Mouse (Mus musculus): Measurements from ENCODE around the gene Man1c1. TPM values are rescaled to one million over a fixed set of nuclear protein-coding genes. Genes with fewer than 3 reads are reported as not detected.

Man1c1 gene
- polyA plus RNA-seq, 1 experiment, result 93.7 TPM

DNA sequence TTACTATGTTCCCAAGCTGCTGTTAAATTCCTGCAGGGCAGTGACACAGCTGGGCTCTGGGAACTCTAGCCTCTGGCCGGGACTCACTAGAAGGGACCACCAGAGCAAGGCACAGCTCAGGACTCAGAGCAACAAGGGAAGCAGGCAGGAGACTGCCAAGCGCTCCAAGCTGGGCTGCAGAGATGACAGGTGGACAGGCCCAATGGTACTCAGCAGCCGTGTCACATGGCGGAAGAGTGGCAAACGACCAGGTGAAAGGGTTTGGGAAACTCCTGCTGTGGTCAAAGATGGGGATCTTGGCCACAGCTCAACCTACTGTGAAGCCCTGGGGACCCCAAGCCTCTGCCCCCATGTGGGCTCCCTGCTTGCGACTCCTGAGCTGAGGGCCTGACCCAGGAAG is 140.0 kb downstream of the Man1c1 start:
- no peaks in the 10 kb centered on the region for H3K4me1 ChIP-seq (ENCODE audit: control insufficient read depth, insufficient read depth, low read length)
- no peak for TF ChIP-seq POLR2A (IDR thresholded peaks at IDR 0.05; ENCODE audit: borderline replicate concordance, low read depth, low read length)
- no peak for TF ChIP-seq CTCF (IDR thresholded peaks at IDR 0.05; ENCODE audit: low read depth, low read length)
- H3K4me3 ChIP-seq (ENCODE audit: insufficient read depth, low read length), result no peak overlapping the region
- no peak overlapping the region for H3K27ac ChIP-seq (ENCODE audit: insufficient read depth, low read depth, low read length)

DNA sequence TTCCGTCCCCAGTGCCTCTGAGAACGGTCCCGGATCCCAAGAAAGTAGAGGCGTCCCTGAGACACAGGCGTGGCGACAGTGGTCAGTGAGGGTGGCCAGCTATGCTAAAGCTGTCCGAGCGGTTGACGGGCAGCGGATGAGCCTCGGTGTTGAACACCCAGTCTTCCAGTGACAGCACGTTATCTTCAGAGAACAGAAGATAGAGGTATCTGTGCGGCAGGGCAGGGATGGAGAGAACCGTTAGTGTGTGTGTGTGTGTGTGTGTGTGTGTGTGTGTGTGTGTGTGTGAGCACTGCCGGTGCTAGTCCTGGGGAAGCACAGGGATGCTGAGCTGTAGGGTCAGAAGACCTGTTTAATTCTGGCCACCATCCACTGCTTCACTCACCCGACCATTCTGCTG is 140.5 kb downstream of the Man1c1 start:
- H3K4me1 ChIP-seq (ENCODE audit: control insufficient read depth, insufficient read depth, low read length), result no peaks in the 10 kb centered on the region
- no peak overlapping the region for H3K4me3 ChIP-seq (ENCODE audit: insufficient read depth, low read length)
- no peak for TF ChIP-seq CTCF (IDR thresholded peaks at IDR 0.05; ENCODE audit: low read depth, low read length)
- TF ChIP-seq POLR2A (IDR thresholded peaks at IDR 0.05; ENCODE audit: borderline replicate concordance, low read depth, low read length), result no peak
- H3K27ac ChIP-seq (ENCODE audit: insufficient read depth, low read depth, low read length), result no peak overlapping the region

DNA sequence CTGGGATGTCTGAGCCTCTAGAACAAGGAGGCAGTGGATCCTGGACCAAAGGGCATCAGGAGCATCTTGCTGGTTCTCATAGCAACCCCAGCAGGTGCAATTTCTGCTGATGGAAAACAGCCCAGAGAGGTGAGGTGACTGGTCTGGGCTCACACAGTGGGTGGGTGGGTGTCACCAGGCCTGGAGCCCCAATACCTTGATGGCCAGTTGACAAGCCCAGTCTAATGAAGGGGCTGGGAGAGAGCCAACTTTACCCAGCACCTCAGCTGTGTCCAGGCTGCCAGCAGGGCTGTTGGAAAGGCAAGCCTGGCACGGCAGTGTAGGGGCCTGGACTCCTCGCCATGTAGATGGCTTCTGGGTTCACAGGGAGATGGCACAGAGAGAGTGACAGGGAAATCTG is 142.1 kb downstream of the Man1c1 start:
- H3K27ac ChIP-seq (ENCODE audit: insufficient read depth, low read depth, low read length), result no peak overlapping the region
- TF ChIP-seq POLR2A (IDR thresholded peaks at IDR 0.05; ENCODE audit: borderline replicate concordance, low read depth, low read length) (no peak), CTCF (IDR thresholded peaks at IDR 0.05; ENCODE audit: low read depth, low read length) (no peak)
- H3K4me3 ChIP-seq (ENCODE audit: insufficient read depth, low read length), result no peak overlapping the region
- H3K4me1 ChIP-seq (ENCODE audit: control insufficient read depth, insufficient read depth, low read length), result peaks cover 5% of the 10 kb centered on the region

DNA sequence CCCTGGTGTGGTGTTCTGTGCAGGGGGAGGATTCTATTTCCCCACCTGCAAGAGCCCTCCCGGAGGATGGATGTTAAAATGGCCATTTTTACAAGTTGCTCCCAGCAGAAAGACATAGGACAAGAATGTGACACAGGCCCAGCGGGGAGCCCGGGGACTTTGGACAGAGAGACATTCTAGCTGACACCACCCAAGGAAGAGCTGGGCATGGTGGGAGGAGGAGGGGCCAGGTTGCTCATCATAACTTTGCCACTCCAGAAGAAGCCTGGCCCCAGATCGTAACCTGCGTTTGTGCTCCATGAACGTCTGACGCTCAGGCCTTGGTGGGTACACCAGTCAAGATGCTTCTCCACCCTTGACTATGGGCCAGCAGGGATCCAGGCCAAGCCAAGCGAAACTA is 143.4 kb downstream of the Man1c1 start:
- Histone ChIP-seq H3K4me1 (ENCODE audit: control insufficient read depth, insufficient read depth, low read length) (peaks cover 7% of the 10 kb centered on the region), H3K27ac (ENCODE audit: insufficient read depth, low read depth, low read length) (no peak overlapping the region), H3K4me3 (ENCODE audit: insufficient read depth, low read length) (no peak overlapping the region)
- TF ChIP-seq POLR2A (IDR thresholded peaks at IDR 0.05; ENCODE audit: borderline replicate concordance, low read depth, low read length) (no peak), CTCF (IDR thresholded peaks at IDR 0.05; ENCODE audit: low read depth, low read length) (no peak)

DNA sequence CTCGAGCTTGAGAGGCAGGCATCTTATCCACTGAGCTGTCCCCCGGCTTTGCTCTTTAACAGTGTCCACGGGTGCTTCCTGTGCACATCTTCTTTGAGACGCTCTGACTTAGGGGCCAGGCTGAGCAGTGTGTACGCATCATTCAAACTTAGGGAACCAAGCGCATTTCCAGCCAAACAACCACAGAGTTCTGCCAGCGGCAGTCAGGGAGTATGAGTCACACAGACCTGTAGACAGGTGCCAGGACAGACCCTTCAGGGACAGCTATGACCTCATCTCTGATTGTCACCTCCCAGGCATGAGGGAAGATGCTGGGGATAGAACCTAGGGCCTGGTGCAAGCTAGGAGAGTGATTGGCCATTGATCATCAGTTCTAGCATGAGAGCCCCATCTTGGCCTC is 144.9 kb downstream of the Man1c1 start:
- no peak overlapping the region for H3K27ac ChIP-seq (ENCODE audit: insufficient read depth, low read depth, low read length)
- H3K4me3 ChIP-seq (ENCODE audit: insufficient read depth, low read length), result no peak overlapping the region
- peaks cover 7% of the 10 kb centered on the region for H3K4me1 ChIP-seq (ENCODE audit: control insufficient read depth, insufficient read depth, low read length)
- TF ChIP-seq CTCF (IDR thresholded peaks at IDR 0.05; ENCODE audit: low read depth, low read length) (no peak), POLR2A (IDR thresholded peaks at IDR 0.05; ENCODE audit: borderline replicate concordance, low read depth, low read length) (no peak)

DNA sequence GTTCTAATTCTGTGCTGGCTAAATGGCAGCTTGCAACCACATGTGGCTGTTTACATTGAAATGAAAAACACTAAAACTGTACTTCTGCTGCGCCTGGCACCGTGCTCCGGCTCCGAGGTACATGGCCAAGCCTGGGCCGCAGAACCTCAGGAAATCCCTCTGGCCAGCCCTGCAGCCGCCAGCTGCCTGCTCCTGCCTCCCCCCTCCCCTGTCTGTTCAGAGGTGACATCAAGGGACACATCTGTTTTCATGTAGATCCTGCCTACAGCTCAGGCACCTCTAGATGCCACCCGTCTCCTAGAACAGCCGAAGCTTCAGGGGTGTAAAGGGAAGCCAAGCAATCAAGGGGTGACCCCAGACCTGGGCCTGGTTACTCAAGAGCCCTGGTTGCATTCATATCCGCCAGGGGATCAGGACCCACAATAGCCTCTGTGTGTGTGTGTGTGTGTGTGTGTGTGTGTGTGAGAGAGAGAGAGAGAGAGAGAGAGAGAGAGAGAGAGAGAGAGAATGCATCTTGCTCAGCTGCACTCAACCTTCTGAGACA is 145.4 kb downstream of the Man1c1 start:
- Histone ChIP-seq H3K4me3 (ENCODE audit: insufficient read depth, low read length) (no peak overlapping the region), H3K27ac (ENCODE audit: insufficient read depth, low read depth, low read length) (no peak overlapping the region), H3K4me1 (ENCODE audit: control insufficient read depth, insufficient read depth, low read length) (peaks cover 7% of the 10 kb centered on the region)
- no peak for TF ChIP-seq POLR2A (IDR thresholded peaks at IDR 0.05; ENCODE audit: borderline replicate concordance, low read depth, low read length)
- no peak for TF ChIP-seq CTCF (IDR thresholded peaks at IDR 0.05; ENCODE audit: low read depth, low read length)

DNA sequence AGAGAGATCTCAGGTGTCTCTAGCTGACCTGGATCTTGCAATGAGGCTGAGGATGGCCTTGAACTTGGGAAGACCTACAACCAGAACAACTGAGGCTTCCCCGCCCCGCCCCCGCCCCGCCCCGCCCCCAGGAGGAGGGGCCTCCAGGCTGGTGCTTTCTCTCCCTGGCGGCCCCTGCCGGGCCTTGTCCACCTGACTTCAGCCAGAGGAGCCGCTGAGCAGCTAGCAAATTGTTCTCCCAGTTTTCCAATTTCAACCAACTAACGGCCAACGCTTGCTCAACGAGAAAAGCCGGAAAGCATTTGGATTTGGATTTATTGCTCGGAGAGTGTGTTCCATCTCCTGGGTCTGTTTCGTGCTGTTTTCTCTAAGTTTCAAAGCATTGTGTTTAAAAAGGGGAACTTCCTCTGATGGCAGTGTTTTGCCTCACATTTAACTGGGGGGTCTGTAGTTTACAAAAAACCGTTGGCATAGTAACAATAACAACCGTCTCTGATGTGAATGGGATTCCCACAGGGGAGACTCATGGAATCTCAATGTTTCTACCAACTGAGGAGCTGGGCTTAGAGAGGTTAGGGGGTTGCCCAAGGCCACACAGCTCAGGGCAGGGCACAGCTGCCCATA is 146.4 kb downstream of the Man1c1 start:
- Histone ChIP-seq H3K27ac (ENCODE audit: insufficient read depth, low read depth, low read length) (peak overlapping the region; percentile 50), H3K4me1 (ENCODE audit: control insufficient read depth, insufficient read depth, low read length) (peaks cover 7% of the 10 kb centered on the region), H3K4me3 (ENCODE audit: insufficient read depth, low read length) (no peak overlapping the region)
- TF ChIP-seq POLR2A (IDR thresholded peaks at IDR 0.05; ENCODE audit: borderline replicate concordance, low read depth, low read length) (no peak), CTCF (IDR thresholded peaks at IDR 0.05; ENCODE audit: low read depth, low read length) (no peak)

DNA sequence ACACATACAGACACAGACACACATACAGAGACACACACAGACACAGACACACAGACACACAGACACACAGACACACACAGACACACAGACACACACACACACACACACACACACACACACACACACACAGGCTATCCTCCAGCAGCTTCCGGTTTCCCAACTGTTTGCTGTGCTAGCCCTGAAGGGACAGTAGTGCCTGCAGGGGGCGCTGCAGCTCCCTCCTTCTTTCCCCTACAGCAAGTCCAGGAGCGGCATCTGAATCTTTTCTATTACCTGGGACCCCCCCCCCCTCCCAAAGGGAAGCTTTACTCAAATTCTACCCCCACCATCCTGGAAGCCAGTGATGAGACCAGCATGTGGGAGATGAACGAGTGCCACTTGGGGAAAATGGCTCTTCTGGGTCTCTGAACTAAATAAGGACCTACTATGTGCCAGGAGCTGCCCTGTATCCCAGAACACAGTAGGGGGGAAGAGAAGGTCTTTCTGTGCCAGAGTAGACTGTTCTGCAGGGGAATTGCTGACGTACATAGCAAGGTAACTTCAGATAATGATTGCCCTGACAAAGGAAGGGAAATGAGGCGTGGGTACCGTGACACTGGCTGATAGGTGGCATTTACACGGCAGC is 148.0 kb downstream of the Man1c1 start:
- TF ChIP-seq POLR2A (IDR thresholded peaks at IDR 0.05; ENCODE audit: borderline replicate concordance, low read depth, low read length) (no peak), CTCF (IDR thresholded peaks at IDR 0.05; ENCODE audit: low read depth, low read length) (peak; percentile 29; the same call in 1 of the 2 replicates)
- no peak overlapping the region for H3K27ac ChIP-seq (ENCODE audit: insufficient read depth, low read depth, low read length)
- peaks cover 12% of the 10 kb centered on the region for H3K4me1 ChIP-seq (ENCODE audit: control insufficient read depth, insufficient read depth, low read length)
- no peak overlapping the region for H3K4me3 ChIP-seq (ENCODE audit: insufficient read depth, low read length)

DNA sequence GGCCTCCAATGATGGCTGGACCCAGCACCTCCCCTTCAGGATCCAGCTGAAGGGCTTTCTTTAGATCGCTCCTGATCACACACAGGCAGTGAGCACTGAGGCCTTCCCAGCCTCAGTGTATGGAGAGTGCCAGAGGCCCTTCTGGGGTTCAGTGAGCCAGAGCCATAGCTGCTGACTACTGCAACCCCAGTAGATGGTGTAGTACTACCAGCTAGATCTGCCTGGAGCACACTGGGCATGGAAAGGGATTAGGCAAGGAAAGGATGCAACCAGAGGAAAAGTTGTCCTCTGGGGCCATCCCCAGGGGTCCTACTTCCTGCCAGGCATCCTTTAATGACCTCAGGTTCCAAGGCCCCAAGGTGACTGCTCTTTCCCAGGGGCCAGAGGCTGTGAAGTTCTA is 150.5 kb downstream of the Man1c1 start:
- Histone ChIP-seq H3K27ac (ENCODE audit: insufficient read depth, low read depth, low read length) (no peak overlapping the region), H3K4me3 (ENCODE audit: insufficient read depth, low read length) (no peak overlapping the region), H3K4me1 (ENCODE audit: control insufficient read depth, insufficient read depth, low read length) (peaks cover 15% of the 10 kb centered on the region)
- TF ChIP-seq POLR2A (IDR thresholded peaks at IDR 0.05; ENCODE audit: borderline replicate concordance, low read depth, low read length) (no peak), CTCF (IDR thresholded peaks at IDR 0.05; ENCODE audit: low read depth, low read length) (no peak)

Data from bone marrow macrophage, adult 2 months (primary cell).